Mouse (Mus musculus) thymus, adult 18-20 months (tissue): Measurements from ENCODE around the gene Gm21663.
"Not testable (repeated sequence)": the region's sequence is repeated elsewhere in the genome, so short reads cannot be mapped to it uniquely, and the experiment has no call there.

ENCODE experiments used
- DNase-seq, 2 experiments: peaks; one replicate each; pipeline ENCODE4 v3.0.0; 2022; ENCODE audit warnings: mixed read lengths in 2 of 2

Gm21663 gene

GRCm38 (mm10) chr5:25942281-25942680, at the start of gene Gm21663:
Gene Gm21663 (minus strand): TSS chr5:25942381.
- not testable (repeated sequence) for DNase-seq

GRCm38 (mm10) chr5:25988550-25988949, 46.4 kb upstream of the Gm21663 start, which contains the start of gene Gm21698:
Gene Gm21698 (minus strand): TSS chr5:25988650.
- not testable (repeated sequence) for DNase-seq

- DNase-seq = not testable (repeated sequence)
These were observed 30.4 kb upstream of the Gm21663 start, which contains the start of gene Gm21680 for GRCm38 (mm10) chr5:25972563-25972962. Gene Gm21680 (minus strand): TSS chr5:25972663.

- DNase-seq = not testable (repeated sequence)
These were observed 14.9 kb upstream of the Gm21663 start for GRCm38 (mm10) chr5:25957050-25957449.

DNA sequence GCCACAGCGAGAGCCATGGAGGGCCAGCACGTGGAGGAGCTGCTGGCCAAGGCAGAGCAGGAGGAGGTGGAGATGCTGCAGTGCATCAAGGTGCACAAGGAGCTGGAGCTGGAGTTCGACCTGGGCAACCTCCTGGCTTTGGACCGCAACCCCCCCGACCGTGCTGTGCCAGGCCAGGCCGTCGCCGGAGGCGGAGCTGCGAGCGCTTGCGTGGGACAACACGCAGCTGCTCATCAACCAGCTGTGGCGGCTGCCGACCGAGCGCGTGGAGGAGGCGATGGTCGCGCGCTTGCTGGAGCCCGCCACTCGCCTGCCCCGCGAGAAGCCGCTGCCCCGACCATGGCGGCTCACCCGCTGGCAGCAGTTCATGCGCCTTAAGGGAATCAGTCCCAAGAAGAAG, 14.4 kb upstream of the Gm21663 start:
- not testable (repeated sequence) for DNase-seq

DNA sequence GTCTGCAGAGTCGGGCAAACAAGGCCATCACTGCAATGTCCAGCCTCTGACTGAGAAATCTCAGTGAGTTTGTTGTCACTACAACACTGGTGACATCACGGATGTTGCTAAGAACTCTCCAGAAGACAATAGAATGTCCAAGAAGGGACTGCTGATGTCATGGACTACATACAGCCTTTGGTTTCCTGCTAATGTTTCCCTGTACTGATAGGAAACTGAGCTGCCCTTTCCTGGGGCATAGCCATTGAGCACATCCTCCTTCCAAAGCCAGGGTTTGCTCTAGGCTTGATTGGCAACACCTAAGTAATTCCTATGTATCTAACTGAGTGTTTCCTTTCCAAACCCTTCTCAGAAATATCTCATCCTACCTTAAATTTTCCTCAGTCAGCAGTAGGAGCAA, 12.1 kb upstream of the Gm21663 start, which contains the start of gene Gm21671:
TSS of gene Gm21671 (minus strand) at position 101 of the 400 bp plus-strand sequence.
- DNase-seq = not testable (repeated sequence)

DNA sequence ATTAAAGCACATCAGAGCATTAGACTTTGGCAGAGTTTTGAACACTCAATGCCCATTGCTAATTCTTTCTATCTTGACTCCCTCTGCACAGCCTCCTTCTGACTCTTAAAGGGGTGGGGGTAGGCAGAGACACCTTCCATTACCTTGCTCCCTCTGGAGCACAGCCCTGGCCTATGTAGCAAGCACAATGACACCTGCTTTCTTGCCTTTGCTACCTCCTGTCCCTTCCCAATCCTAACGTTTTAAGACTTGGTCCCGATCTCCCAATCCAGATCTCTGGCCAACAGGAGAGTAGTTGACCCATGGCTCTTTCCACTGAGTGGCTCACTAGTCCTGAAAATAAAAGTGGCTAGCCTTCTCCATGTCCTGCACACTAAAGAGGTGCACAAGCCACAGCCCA, 3.2 kb upstream of the Gm21663 start:
- not testable (repeated sequence) for DNase-seq

DNA sequence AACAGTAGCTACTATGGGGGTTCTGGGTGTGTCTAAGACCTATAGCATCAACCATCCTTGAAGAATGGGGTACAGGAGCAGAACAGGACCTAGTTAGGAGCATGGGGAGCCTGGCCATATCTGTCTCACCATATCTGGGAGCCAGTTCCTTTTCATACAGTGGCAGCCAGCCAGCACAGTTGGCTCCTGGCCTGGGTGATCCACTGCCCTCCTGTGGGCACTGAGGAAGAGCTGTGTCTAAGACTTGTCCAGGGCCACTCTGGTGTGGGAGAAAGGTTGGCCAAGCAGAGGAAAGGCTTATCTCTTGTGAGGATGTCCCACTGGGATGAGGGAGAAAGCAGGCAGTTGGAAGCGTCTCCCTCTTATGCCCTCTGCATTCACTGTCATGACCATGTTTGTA, 50.9 kb downstream of the Gm21663 start:
- no peak for DNase-seq

DNA sequence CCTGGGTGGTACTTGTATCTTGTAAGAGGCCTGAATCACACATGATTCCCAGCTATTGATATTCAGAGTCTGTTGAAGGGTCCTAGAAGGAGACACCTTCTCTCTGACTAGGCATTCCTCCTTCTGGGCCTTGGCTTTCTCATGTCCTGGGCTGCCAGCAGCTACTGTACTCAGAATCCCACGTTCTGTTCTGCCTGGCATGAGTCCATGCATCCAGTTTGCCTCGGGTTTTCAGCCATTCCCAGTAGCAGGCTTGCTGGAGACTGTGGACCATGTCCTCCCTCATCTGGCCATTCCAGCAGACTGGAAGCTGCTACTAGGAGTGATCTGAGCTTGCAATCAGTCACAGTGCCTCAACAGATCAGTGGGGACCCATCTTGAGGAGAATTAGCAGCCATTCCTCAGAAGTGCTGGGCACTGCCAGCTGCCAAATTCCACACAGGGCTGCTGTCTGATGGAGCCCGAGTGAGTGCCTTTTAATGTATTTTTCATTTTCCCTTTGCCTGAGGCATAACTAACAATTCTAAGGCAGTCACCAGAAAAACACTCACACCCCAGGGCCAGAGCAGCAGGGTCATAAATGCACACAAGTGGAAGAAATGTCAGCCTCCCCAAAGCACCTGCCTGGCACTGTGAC, 52.3 kb downstream of the Gm21663 start:
- no peak for DNase-seq

GRCm38 (mm10) chr5:25886708-25887107, 55.5 kb downstream of the Gm21663 start:
- DNase-seq = no peak
